ENCODE assay signal across 8 mouse cellular contexts in genomic region chrX:101504636-101505035, GRCm38 (mm10). TPM values are rescaled to one million over a fixed set of nuclear protein-coding genes. Genes with fewer than 3 reads are reported as not detected.
DNase-seq lines count a peak whose midpoint lies in the region.

No protein-coding gene starts in this region.

- DNase-seq in adrenal gland, postnatal 10 days: peak; percentile 26
- DNase-seq in adrenal gland, adult 2 months: no peak
- DNase-seq in left cerebral cortex, postnatal 4 days: peak; percentile 1
- no peak for DNase-seq in left cerebral cortex, adult 11 months (ENCODE audit: low spot score)
- peak; percentile 41 for DNase-seq in embryo, embryonic 10.5 days (ENCODE audit: low spot score)
- DNase-seq in retina, postnatal 1 day: peak; percentile 52
- DNase-seq in layer of hippocampus, postnatal 14 days (ENCODE audit: low spot score in 2 of 2): no peak
- no peak for DNase-seq in gastrocnemius, postnatal 4 days (ENCODE audit: low spot score in 2 of 2)

- intact Hi-C loops in left cerebral cortex, postnatal 4 days (cut with DNase I): no loop called here

RNA-seq across cellular contexts. Expression of gene Taf1, which starts 27.9 kb away (rescaled TPM):
- 10 to 100 TPM; 24.3 to 33.6 TPM for total RNA-seq in adrenal gland, postnatal 10 days (2021)
- 10 to 100 TPM; 31.8 to 37.3 TPM for total RNA-seq in adrenal gland, adult 2 months (2021)
- polyA plus RNA-seq in adrenal gland, adult 2 months (2012; rRNA removed): 0.91 and 1.9 TPM in 2 replicates
- 10 to 100 TPM; 51.3 to 55.8 TPM for total RNA-seq in left cerebral cortex, postnatal 4 days (2021)
- 10 to 100 TPM; 52.3 to 57.0 TPM for total RNA-seq in layer of hippocampus, postnatal 14 days (2021)
- total RNA-seq in gastrocnemius, postnatal 4 days (2021): 10 to 100 TPM; 21.1 to 21.7 TPM

RNA-seq across cellular contexts. Expression of gene Itgb1bp2, which starts 55.7 kb away (rescaled TPM):
- total RNA-seq in adrenal gland, postnatal 10 days (2021): 10 to 100 TPM in 1 of 2 experiments, 1 to 10 TPM in 1; 8.9 to 43.1 TPM
- under 1 TPM; 0.43 to 0.73 TPM for total RNA-seq in adrenal gland, adult 2 months (2021)
- 0.10 TPM in 1 of 2 replicates, not detected in the other for polyA plus RNA-seq in adrenal gland, adult 2 months (2012; rRNA removed)
- total RNA-seq in left cerebral cortex, postnatal 4 days (2021): 1 to 10 TPM; 4.0 to 4.6 TPM
- total RNA-seq in layer of hippocampus, postnatal 14 days (2021): 1 to 10 TPM in 1 of 2 experiments, under 1 TPM in 1; 0.74 to 1.5 TPM
- total RNA-seq in gastrocnemius, postnatal 4 days (2021): 100 to 1,000 TPM; 699 to 712 TPM

Comparison
In these comparisons a context has a peak if more than half of its experiments do, and no peak if none do; other contexts are left out.
1. DNase-seq: peak in adrenal gland, postnatal 10 days (single experiment), left cerebral cortex, postnatal 4 days (single experiment), embryo, embryonic 10.5 days (single experiment) and retina, postnatal 1 day (single experiment); none in adrenal gland, adult 2 months (single experiment), left cerebral cortex, adult 11 months (single experiment), layer of hippocampus, postnatal 14 days (0 of 2) and gastrocnemius, postnatal 4 days (0 of 2).
2. RNA of gene Itgb1bp2, which starts 55.7 kb away (total RNA-seq): 699 to 712 TPM in gastrocnemius, postnatal 4 days; 8.9 to 43.1 TPM in adrenal gland, postnatal 10 days, 4.0 to 4.6 TPM in left cerebral cortex, postnatal 4 days, 0.74 to 1.5 TPM in layer of hippocampus, postnatal 14 days and 0.43 to 0.73 TPM in adrenal gland, adult 2 months; every median in the first group is over 10 times any median in the second.